Mouse (Mus musculus) cerebellum, postnatal 10 days (tissue): ENCODE measurements around the gene Nbea.

Source experiments
- DNase-seq, 2 experiments: peaks; one replicate each; pipeline ENCODE4 v3.0.0; 2021; ENCODE audit warnings: mixed read lengths in 2 of 2

Gene Nbea

DNA sequence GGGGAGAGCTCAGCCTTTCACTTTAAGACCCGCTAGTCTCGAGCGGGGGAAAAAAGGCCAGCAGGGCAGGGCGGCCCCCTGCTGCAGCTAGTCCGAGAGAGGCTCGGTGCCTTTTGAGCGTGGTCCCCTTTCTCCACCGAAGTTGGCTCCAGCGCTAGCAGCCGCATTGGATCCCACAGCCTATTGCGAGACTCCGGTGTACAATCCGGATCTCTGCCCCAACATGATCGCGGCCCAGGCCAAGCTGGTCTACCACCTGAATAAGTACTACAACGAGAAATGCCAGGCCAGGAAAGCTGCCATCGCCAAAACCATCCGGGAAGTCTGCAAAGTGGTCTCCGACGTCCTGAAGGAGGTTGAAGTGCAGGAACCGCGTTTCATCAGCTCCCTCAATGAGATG lies 400.7 kb downstream of the Nbea start:
- DNase-seq, result peak; percentile 73 to 77

DNA sequence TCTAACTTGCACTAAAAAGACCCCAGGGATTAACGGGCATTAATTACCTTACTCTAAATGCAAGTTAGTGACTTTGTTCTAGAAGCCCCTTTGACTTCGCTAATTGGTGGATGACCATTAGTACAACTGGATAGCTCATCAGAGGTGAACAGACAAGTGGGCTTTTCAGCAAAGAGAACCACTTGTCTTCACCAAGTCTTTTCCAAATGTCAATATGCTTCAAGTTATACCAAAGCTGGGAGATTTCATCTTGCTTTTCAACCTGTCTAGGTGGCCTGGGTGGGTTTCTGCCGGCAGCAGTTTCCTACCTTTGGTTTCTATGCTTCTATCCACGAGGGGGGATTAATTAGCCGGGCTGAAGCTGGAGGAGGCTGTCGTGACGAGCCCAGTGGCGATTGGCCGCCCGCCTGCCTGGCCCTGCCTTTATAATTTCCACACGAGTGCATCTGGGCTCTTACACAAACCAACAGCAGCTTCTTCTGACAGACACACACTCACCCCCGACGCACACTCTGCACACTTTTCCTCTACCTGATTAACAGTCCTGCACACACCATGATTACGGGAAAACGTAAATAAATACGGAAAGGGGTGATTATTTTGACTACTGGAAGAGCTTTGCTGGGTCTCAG lies 401.3 kb downstream of the Nbea start, which contains the start of gene Mab21l1:
Gene Mab21l1, plus strand, starts transcription at position 455 of the 632 bp plus-strand sequence.
- DNase-seq, result peak; percentile 97 to 98

DNA sequence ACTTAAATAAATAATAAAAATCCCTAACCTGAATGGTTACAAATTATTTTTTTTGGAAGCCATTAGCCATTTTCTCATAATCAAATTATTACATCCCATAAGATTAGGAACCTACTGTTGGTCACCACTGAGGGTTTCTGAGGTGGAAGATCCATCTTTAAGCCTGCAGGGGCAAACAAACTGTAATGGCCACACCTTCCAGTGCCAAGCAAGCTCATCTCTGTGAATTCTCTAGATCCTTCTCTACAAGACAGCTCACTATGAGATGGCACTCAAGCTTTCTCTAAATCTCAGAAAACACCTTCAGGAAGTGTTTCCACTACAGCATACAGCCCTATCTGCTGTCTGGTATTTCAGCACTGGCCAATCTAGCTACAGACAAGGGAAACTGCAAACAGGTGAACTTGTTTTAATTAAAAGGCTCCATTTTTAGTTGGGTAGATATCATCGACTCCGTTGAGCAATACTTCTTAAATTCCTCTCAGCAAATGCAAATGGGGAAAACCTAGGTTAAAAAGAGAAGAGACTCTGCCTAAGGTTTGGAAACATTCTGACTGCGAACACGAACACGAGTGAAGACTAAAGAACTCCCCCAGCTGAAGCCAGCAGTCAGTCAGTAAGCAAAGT lies 402.0 kb downstream of the Nbea start:
- peak; percentile 36 to 53 for DNase-seq

DNA sequence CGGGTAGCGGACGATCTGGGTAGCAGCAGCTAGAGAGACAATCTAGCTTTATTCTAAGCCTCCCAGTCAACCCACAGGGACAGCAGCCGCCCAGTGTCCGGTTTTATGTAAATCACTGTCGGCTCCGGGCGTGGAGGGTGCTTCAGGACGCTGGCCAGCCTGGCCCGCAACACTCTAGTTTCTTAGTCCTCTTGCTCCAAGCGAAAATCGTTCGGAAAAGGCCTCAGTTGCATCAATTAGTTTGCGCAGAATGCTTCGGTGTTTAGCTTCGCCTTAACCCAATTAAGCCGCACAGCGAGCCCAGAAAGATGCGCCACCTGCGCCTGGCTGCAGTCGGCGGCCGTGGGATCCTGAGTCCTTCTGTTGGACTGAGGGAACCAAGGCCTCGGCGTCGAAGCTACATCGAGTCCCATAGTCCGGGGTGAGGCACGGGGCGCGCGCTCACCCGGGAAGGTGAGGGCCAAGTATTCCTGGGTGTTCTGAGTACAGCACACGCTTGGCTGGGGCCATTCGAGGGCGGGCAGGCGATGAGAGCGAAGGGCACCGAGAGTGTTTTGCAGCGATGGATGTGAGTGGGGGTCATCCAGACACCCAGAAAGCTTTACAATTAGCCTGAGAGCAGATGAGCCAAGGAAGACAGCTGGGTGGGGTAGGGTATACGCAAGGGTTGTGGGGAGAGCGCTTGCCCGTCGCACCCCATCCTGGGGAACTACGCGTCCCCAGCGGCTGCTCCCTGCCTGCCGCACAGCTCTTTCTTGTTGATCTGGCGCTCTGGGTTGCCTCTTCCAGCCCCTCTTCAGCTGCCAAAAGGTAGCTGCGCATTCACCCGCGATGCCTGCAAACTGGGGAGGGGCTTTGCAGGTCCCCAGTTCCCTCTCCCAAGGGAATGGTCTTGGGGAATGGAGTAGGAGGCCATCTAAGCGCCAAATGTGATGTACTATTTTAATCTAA lies 403.1 kb downstream of the Nbea start:
- peak; percentile 84 to 85 for DNase-seq

DNA sequence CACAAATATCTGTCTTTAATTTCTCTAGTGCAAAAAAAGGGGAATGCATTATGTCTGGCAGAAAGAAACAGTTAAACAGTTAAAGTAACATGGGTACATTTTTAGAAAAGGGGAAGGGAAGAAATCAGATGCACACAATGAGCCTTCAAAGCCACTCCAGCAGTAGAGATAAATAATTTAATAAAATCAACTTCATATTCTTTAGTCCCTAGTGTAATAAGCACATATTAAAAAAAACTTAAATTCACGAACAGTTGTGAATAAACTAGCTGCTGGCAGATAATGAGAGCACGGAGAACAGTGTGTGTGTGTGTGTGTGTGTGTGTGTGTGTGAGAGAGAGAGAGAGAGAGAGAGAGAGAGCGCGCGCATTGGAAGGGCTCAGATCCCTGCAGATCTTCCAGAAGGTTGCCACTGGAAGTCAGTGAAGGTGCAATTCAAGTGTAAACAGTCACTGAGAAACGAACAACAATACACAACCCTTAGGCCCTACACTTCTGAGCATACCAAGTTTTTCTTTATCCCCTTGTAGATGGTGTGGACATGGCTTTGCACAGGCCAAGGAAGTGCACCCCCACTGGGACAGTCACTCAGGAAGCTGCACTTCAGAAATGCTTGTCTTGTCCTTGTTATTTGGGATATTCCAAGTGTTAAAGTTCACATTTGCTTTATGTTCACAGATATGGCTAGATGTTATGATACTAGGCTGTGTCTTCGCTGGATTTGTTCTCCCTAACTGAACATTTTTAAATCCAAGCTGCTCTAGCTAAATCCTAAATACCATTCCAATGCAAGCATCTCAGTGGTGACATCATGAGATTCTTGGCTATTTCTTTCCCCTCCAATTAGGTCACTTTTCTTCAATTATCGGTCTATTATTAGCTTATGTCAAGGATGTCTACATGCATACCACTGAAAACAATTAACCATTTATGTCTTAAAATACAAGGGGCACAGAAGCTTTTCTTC lies 404.5 kb downstream of the Nbea start:
- DNase-seq, result peak; percentile 75 to 81

DNA sequence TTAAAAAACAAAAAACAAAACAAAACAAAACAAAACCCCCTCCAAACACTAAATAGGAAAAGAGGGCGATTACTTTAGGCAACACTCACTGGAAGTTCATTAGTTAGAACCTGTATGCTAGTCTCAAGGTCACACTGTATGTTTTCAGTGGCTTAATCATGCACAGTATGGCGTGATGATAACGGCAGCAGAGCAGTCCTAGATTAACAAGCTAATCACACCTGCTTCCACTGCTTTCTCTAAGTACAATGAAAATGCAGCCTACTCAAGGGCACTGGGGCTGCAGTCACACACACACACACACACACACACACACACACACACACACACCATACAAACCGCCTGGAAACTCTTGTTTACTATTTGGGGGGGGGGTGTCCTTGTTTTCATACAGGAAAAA lies 406.0 kb downstream of the Nbea start:
- no peak for DNase-seq

DNA sequence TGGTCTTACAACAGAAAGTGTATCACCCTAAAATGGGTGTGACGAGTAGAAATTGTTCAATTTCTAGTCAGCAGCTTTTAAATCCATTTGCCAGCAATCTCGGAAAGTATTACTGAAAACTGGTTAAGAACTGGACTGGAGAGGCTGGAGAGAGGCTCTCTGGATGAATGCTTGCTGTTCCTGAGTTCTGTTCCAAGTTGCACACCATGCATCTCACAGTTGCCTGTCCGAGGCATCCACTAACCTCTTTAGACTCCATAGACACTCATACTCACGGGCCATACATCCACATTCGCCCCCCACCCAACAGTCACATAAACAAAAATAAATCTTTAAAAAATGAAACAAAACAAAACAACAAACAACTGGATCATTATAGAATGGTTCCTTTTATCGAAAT lies 407.7 kb downstream of the Nbea start:
- DNase-seq, result peak; percentile 48 to 60

DNA sequence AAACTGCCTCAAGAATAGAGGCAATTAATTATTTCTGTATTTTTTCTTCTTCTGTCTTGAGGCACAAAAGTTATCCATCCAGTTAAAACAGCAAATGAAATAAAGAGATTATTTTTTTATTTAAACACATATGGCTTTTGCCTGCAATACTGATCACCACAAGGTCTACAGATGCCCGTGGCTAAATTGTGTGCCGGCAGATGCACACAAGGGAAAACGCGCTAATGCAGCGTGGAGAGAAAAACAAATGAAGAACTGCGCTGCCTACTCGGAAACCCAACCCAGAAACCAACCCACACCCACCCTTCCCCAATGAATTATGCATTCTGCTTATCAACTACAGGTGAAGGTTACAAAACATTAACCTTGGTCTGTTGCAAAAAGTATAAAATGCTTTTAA lies 408.3 kb downstream of the Nbea start:
- DNase-seq, result peak; percentile 66 to 70

DNA sequence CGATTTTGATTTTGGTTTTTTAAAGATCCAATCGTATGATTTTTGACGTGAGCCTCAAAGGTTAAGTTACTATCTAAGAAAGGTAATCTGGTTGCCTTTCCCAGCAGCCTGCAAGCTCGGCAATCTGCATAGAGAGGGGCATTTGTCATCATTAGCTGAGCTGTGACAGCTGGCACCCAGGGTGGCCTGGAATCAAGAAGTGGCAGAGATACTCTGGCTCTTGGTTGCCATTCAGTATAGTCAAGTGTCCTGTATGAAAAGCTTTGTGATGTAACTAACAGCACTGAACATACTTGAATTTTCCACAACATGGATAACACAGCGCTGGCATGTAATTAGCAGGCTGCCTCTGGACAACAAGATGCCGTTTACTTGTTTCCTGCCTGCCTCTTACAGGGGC lies 409.3 kb downstream of the Nbea start:
- peak; percentile 83 to 88 for DNase-seq

DNA sequence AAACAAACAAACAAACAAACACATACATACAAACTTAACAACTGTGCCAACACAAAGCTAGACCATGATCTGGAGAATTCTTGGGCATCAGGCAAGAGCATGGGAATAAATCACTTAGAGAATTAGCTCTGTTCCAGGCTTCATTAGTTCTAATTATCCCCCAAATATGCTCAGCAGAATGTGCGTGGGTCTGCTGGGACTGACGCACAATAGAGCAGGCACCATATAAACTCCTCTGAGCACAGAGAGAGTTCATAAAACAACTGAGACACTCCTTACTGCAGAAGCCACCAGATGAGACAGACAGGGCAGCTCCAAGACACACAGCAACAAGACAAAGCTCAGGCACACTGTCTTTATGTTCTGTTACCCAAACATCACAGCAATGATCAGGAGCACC lies 414.2 kb downstream of the Nbea start:
- DNase-seq, result no peak

DNA sequence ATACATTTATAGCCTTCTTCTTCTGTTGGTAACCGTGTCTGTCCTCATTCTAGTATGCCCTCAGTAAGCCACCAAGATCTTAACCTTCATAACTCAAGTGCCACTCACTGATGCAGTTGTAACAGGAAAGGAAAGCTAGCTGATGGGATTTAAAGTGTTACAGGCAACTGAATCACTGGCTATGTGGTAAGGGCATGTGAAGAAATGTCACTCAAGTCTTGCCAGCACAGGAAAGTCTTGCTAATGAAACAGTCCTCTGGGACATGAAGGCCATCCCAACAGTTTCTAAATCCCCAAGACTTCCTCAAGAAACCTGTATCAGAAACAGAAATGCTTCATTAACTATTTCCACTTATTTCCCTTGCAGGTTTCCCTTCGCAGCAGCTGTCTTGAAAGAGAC lies 414.8 kb downstream of the Nbea start:
- DNase-seq, result no peak

DNA sequence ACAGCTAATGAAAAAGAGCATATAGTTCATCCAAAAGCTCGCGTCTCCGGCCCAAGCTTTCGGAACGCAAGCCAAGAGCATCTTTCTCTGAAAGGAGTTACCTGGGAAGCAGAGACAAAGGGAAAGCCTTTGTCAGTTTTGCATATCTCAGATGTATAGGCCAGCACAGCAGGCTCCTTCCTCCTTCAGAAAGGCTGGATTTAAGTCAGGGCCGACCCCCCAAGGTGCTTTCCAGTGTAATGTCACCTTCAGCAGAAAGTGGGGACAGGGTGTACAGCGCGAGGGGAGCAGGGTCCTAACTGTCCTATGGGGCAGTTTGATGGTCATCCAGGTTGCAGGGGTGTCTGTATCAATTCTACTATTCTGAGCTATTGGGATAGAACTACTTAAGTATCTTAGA lies 419.9 kb downstream of the Nbea start:
- no peak for DNase-seq

DNA sequence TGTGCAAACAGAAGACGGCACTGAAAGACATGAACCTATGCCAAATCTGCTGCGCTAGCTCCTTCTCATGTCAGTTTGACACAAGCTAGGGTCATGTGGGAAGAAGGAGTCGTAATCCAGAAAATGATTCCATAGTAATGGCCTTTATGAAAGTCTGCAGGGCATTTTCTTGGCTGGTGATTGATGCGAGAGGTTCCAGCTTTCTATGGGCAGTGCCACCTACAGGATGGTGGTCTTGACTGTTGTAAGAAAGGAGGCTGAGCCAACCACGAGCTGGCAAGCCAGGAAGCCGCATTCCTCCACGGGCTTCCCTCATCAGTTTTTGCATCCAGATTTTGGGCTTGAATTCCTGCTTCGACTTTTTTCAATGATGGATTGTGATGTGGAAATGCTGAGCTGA lies 425.2 kb downstream of the Nbea start:
- DNase-seq, result peak; percentile 79 to 81

DNA sequence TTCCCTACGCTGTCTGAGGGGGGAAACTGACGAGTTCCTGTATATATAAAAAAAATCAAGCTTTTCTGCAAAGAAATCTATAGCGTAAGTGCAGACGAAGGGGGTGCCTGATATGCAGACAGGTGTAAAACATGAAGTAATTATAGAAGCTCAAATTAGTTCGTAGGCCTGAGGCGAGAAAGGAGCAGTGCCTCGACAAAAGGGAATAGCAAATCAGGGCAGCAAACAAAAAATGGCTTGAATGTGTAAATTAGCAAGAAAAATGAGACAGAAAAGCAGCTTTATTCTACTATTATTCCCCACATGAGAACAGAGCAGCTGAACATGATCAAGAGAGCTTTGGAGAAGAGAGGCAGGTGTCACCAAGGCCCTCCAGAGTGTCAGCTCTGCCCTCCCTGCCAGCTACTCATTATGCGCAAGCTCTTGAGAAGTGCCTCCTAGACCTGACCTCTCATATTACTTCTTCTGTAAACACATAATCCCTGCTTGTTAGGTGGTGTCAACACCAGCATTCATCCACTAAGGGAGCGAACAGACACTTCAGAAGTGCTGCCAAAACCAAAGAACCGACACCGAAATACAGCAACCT lies 426.8 kb downstream of the Nbea start:
- DNase-seq, result no peak

DNA sequence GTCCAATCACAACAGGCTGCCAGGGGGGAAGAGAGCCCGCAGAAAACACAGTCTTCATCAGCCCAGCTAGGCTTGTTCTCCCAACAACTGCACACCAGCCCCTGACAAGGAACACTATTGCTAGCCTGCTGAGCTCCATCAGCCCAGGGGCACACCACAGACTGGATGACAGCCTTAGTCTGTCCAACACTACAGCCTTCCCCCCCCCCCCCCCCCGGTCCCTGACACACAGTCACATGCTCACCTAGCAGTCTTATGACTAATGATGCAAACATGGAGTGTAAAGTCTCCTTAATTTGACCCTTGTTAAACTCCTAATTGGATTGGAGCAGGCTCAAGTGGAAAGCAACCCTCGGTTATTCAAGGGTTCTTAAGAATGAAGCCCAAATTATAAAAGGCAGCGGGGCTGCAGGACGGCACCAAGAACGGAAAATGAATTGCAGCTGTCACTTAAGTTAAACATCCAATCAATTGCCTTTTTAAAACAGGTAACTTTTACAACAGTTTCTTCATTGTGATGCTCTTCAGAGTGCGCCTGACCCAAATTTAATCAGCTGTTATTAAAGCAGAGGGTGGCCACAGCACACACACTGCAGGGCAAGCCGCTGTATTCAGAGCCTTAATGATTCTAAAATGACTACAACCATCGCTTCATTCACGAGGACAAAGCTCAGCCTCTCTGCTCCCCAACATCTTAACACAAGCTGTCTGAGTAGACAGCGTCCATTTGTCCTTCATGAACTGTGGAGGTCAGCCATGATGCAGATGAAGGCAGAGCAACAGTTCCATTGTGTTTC lies 427.5 kb downstream of the Nbea start:
- peak in 1 of 2 experiments; percentile 42 for DNase-seq

DNA sequence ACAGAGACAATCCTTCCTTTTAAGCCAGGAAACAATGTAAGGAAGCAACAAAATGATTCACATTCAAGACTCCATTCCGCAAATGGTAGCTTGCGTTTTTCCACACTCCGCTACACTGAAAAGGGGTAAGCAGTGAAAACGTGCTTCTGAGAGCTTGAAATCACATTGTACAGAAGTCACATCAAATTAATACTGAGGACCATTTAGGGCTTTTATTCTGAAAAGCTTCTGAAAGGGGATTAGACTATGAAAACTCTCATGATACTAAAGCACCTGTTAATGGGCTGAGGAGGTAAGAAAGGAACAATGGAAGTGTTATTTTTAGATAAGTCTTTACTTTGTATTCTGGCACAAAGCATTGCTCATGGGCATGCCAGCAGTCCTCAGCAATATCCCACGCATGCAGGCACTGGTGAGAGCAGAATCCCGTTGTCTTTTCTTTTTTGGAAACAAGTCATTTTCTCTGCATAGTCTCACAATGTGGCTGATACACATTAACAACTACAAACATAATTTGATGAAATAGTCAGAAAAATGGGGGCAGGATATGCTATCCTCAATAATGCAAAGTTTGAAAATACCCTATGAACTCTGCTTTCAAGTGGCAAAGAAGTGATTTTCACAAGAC lies 428.4 kb downstream of the Nbea start:
- no peak for DNase-seq

DNA sequence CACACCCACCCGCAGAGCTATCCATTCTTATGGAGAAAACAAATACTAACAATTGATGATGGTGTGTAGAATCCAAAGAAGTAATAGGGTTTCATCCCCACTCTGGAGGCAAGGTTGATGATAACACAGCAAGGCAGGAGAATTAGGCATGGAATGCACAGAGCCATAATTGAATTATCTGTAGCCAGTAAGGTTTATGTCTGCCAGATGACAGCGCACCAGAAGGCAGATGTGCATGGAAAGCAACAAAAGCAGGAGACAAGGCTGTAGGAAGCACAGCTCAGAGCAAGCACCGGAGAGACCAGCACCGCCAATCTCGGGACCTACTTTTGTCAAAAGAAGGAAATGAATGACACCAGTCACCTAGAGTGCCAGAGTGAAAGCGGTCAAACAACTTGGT lies 429.6 kb downstream of the Nbea start:
- no peak for DNase-seq

DNA sequence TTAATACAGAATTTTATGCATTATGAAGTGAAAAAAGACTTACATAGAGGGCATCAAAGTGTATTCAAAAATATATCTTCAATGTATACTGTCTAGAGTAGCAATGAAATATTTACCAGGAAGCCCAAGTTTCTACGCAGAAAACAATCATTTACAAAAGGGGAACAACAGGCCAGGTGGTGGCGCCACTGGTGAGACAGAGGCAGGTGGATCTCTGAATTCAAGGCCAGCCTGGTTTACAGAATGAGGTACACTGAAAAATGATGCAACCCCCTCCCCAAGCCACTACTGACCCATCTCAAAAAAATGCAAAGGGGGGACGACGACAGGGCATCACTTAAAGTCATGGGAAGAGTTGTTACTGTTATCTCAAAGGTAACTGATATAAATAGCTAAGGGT lies 430.9 kb downstream of the Nbea start:
- DNase-seq, result peak; percentile 53 to 57

DNA sequence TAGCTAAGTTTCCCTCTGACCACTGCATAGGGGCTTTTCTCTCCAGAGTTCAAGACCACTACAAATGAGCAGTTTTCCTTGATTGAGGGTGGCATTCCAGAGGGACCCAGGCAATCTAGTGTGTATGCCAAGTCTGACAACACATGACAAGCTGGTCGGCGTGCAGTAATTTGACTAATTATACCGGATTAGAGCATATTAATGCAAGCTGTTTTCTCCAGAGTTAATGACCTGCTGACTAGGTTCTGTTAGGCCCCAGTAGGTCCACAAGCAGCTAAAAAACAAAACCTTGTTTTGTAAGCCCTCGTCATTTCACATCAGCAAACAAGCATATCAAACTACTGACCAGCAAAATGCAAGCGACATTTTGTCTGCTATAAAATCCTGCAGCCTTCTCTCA lies 432.1 kb downstream of the Nbea start:
- peak; percentile 62 to 65 for DNase-seq

DNA sequence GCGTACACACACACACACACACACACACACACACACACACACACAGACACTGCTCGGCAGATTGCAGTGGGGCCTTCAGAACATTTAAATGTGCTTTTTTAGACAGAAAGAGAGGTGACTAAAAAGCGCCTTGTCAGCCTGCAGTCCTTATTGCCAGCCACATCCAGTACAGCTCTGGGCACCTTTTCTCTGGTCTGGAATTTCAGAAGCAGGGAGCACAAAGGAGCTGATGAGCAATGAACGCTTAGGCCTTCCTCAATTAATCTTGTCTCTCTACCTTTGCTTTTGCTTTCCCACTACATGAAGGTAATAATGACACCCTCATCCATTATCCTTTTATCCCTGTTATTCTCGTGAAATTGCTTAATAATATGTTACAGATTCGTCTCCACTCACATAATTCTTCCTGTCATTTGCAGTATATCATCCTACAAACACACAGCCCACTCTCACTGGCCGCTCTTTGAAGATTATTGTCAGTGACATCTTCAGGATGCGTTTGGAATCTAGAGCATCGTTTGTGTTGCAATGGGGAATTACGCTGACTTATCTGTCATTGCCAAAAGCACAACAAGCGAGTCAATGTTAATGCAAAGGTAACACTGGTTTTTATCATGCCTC lies 432.9 kb downstream of the Nbea start:
- DNase-seq, result peak in 1 of 2 experiments; percentile 31
